Mouse (Mus musculus): ENCODE measurements around the gene Slc35b1.

DNA sequence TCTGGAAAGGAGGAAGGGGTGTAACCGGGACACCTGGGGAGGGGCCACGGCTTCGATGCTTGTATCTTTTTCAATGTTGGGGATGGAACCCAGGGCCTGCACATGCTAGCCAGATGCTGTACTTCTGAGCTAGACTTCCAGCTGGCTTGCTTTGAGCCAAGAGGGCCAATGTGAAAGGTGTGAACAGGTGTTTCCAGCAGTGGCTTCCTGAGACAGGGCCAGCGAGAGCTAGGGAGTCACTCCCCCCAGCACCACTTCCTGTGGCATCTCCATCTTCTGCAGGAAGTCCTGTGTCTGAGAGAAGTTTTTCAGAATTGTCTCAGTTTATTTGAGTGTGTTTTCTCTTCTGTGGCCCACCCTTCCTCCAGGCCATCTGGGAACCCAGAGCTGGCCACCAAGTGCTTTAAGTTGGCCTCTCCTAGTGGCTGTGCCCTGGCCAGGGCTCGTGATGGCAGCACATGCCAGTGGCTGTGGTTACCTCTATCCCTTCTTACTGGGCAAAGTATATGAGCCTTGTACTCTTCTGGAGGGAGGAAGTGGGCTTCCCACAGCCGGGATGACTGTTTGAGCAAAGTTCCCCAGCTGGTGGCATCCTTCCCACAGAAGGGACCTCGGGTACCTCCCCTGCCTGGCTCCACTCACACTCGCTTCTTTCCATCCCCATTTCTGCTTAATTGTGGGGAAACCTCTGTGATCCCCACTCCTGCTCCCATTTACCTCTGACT lies 17.3 kb upstream of the Slc35b1 start:
- TF ChIP-seq GATA1 (IDR thresholded peaks at IDR 0.05; ENCODE audit: low read length) (no peak), TAL1 (IDR thresholded peaks at IDR 0.05; ENCODE audit: low read length) (no peak)
